Mouse (Mus musculus) liver, adult 2 months (tissue): ENCODE data around the gene Raf1. TPM values are rescaled to one million over a fixed set of nuclear protein-coding genes. Genes with fewer than 3 reads are reported as not detected.
A peak's percentile ranks its signal among the peaks of the same experiment; 100 is the strongest.

ENCODE experiments used
- DNase-seq: peaks from one replicate; pipeline ENCODE4 v3.0.0-alpha.2; 2011; ENCODE audit warnings: low read depth, low spot score; ENCODE audit errors: extremely low read depth
- H3K27ac ChIP-seq: fragments of 200-500 bp; replicated peaks from 2 replicates; pipeline ENCODE4 v1.5.1; 2012; ENCODE audit warnings: low read depth, mild to moderate bottlenecking, control low read depth, inconsistent platforms, low read length; ENCODE audit not compliant: insufficient read depth
- H3K27me3 ChIP-seq: fragments of 200-500 bp; 2 replicates; pipeline ENCODE4 v1.6.1; 2012; ENCODE audit warnings: mild to moderate bottlenecking, moderate library complexity, low read length, inconsistent platforms; ENCODE audit not compliant: control insufficient read depth, insufficient read depth
- H3K36me3 ChIP-seq: fragments of 200-500 bp; 2 replicates; pipeline ENCODE4 v1.6.1; 2012; ENCODE audit warnings: low read length, inconsistent platforms; ENCODE audit not compliant: control insufficient read depth, insufficient read depth
- H3K4me1 ChIP-seq: fragments of 200-500 bp; 2 replicates; pipeline ENCODE4 v1.6.1; 2011; ENCODE audit warnings: low read length; ENCODE audit not compliant: control insufficient read depth, insufficient read depth
- H3K4me3 ChIP-seq: fragments of 200-500 bp; 2 replicates; pipeline ENCODE4 v1.5.1; 2011; ENCODE audit warnings: low read depth, mild to moderate bottlenecking, control low read depth, low read length, moderate library complexity; ENCODE audit not compliant: insufficient read depth
- H3K79me2 ChIP-seq: fragments of 200-500 bp; 2 replicates; pipeline ENCODE4 v1.6.1; 2012; ENCODE audit warnings: inconsistent platforms, mild to moderate bottlenecking, low read length, moderate library complexity; ENCODE audit not compliant: control insufficient read depth, insufficient read depth
- H3K9ac ChIP-seq: fragments of 200-500 bp; 2 replicates; pipeline ENCODE4 v1.6.1; 2012; ENCODE audit warnings: low read depth, mild to moderate bottlenecking, control low read depth, inconsistent platforms, low read length
- CTCF ChIP-seq: fragments of 200-500 bp; IDR thresholded peaks from 2 replicates; pipeline ENCODE4 v1.5.1; 2011; ENCODE audit warnings: low read depth, low read length, control low read depth
- POLR2A ChIP-seq: fragments of 200-500 bp; IDR thresholded peaks from 2 replicates; pipeline ENCODE4 v1.6.1; 2011; ENCODE audit warnings: low read length, control low read depth; ENCODE audit not compliant: insufficient read depth; ENCODE audit errors: extremely low read depth
- WGBS: fragments of 180-500 bp; shearing (Covaris S2); methylation state at CpG from one replicate; pipeline ENCODE4 v1.1.7; 2018; 5-methylcytosine and 5-hydroxymethylcytosine counted together
- polyA plus RNA-seq: library from polyadenylated mRNA; depleted of rRNA; stranded (reverse); fragments of >200 nt; gene quantifications from 2 replicates; pipeline ENCODE4 v1.2.3, GENCODE M21; 2012
- total RNA-seq: library from RNA; depleted of rRNA; stranded (reverse); fragments of >200 nt; gene quantifications from 2 replicates; pipeline ENCODE4 v1.2.3, GENCODE M21; 2014

Gene Raf1
- total and polyA plus RNA-seq, 2 experiments = 71.0 to 129 TPM

DNA sequence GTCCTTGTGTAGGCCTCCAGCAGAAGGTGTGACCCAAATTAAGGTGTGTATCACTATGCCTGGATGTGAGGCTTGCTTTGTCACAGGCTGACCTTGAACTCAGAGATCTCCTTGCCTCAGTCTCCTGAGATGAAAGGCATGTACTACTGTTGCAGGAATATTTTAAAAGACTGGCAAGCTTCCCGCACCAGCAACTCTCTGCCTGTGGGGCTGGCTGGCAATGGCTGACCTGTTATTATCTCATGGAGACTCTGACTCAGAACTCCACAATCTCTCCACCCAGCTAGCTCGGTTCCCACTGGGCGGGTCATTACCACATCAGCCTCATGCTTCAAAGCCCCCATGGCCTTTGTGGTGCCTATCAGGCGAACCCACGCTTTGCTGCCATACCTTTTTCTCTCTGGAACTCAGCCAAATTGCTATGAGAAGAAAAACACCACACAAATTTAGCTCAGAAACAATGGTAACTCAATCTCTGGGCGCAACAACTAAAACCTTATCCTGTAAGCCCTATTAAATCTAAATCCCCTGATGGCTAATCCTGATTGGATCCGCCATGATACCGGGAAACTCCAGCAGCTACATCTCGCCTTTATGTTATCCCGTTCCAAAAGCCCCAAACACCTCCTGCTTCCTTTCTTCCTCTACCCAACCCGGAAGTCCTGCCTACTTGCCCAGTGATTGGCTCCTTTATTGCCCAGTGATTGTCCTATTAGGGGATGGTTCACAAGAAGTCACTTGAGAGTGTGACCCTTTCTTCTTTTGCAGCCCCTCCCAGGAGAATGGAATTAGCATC lies 8.6 kb upstream of the Raf1 start:
- Histone ChIP-seq H3K36me3 (no peaks in the 10 kb centered on the region), H3K27ac (no peak overlapping the region), H3K79me2 (no peaks in the 10 kb centered on the region), H3K4me3 (no peak overlapping the region), H3K9ac (no peak overlapping the region), H3K4me1 (no peaks in the 10 kb centered on the region), H3K27me3 (no peaks in the 10 kb centered on the region)
- WGBS = 78% methylated on average over 11 of the region's 11 CpGs
- no peak for TF ChIP-seq POLR2A
- TF ChIP-seq CTCF = no peak
- no peak for DNase-seq

- Histone ChIP-seq H3K4me1 (no peaks in the 10 kb centered on the region), H3K27me3 (no peaks in the 10 kb centered on the region), H3K9ac (no peak overlapping the region), H3K4me3 (no peak overlapping the region), H3K36me3 (no peaks in the 10 kb centered on the region), H3K27ac (no peak overlapping the region), H3K79me2 (no peaks in the 10 kb centered on the region)
- no peak for DNase-seq
- 100% methylated on average over 2 of the region's 2 CpGs for WGBS
- TF ChIP-seq CTCF (no peak), POLR2A (no peak)
Measured at GRCm38 (mm10) chr6:115684271-115684670, 7.8 kb upstream of the Raf1 start.

- no peak overlapping the region for H3K4me3 ChIP-seq
- H3K27ac ChIP-seq = no peak overlapping the region
- DNase-seq = no peak
- TF ChIP-seq POLR2A = no peak
- TF ChIP-seq CTCF = no peak
- H3K9ac ChIP-seq = no peak overlapping the region
- H3K79me2 ChIP-seq = peaks cover 2% of the 10 kb centered on the region; the same call in 1 of the 2 replicates
- 86% methylated on average over 4 of the region's 4 CpGs for WGBS
- no peaks in the 10 kb centered on the region for H3K4me1 ChIP-seq
- H3K36me3 ChIP-seq = no peaks in the 10 kb centered on the region
- H3K27me3 ChIP-seq = no peaks in the 10 kb centered on the region
Measured at GRCm38 (mm10) chr6:115681066-115681465, 4.6 kb upstream of the Raf1 start.

GRCm38 (mm10) chr6:115678012-115678411 lies 1.6 kb upstream of the Raf1 start:
- TF ChIP-seq POLR2A (no peak), CTCF (no peak)
- Histone ChIP-seq H3K4me1 (peaks cover 7% of the 10 kb centered on the region), H3K27ac (peak overlapping the region; percentile 47; the same call in 1 of the 2 replicates), H3K79me2 (peaks cover 19% of the 10 kb centered on the region; the same call in 1 of the 2 replicates), H3K36me3 (no peaks in the 10 kb centered on the region), H3K4me3 (no peak overlapping the region), H3K27me3 (no peaks in the 10 kb centered on the region), H3K9ac (no peak overlapping the region)
- WGBS = 97% methylated on average over 1 of the region's 1 CpGs
- no peak for DNase-seq

DNA sequence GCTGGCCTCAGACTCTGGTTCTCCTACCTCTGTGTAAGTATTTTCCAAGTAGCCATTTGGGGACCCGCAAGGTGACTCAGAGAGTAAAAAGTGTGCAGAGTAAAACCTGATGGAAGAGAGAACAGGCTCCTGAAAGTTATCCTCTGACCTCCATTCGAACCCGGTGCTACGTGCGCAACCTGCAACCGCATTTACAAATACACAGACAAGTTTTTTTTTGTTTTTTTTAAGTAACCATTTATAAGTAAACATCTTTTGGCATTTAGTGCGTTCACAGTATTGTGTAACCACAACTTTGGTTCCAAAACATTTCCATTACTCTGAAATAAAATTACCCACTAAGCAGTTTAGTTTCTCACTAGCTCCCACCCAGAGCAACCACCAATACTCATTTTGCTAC lies 1.0 kb upstream of the Raf1 start:
- H3K4me1 ChIP-seq = peaks cover 11% of the 10 kb centered on the region
- peak; percentile 90 for DNase-seq
- H3K27me3 ChIP-seq = no peaks in the 10 kb centered on the region
- no peaks in the 10 kb centered on the region for H3K36me3 ChIP-seq
- H3K9ac ChIP-seq = peak overlapping the region; percentile 33; the same call in 1 of the 2 replicates
- 27% methylated on average over 7 of the region's 7 CpGs for WGBS
- peaks cover 25% of the 10 kb centered on the region; the same call in 1 of the 2 replicates for H3K79me2 ChIP-seq
- H3K4me3 ChIP-seq = no peak overlapping the region
- H3K27ac ChIP-seq = peak overlapping the region; percentile 93
- no peak for TF ChIP-seq CTCF
- no peak for TF ChIP-seq POLR2A
